Mouse (Mus musculus): ENCODE measurements around the gene Prrt1.

Prrt1 gene

GRCm38 (mm10) chr17:34599891-34600290 lies 29.4 kb upstream of the Prrt1 start:
- no peak for DNase-seq

- no peak for DNase-seq
Observed at GRCm38 (mm10) chr17:34601796-34602195, 27.5 kb upstream of the Prrt1 start.

- DNase-seq, result peak; percentile 99
Observed at GRCm38 (mm10) chr17:34603375-34604060, 25.8 kb upstream of the Prrt1 start, which contains the start of gene Rnf5. Gene Rnf5 (minus strand): TSS chr17:34603690.

GRCm38 (mm10) chr17:34604061-34604508 lies 25.2 kb upstream of the Prrt1 start, which contains the start of gene Agpat1:
Gene Agpat1 (plus strand): TSS chr17:34604262.
- DNase-seq, result peak; percentile 100

- DNase-seq, result no peak
Observed at GRCm38 (mm10) chr17:34604511-34605237, 24.7 kb upstream of the Prrt1 start.

- peak; percentile 96 for DNase-seq
Observed at GRCm38 (mm10) chr17:34605609-34606008, 23.7 kb upstream of the Prrt1 start.

- no peak for DNase-seq
Observed at GRCm38 (mm10) chr17:34606186-34607039, 22.9 kb upstream of the Prrt1 start.

- no peak for DNase-seq
Observed at GRCm38 (mm10) chr17:34607997-34608396, 21.3 kb upstream of the Prrt1 start.

- DNase-seq, result no peak
Observed at GRCm38 (mm10) chr17:34611050-34611449, 18.3 kb upstream of the Prrt1 start.

GRCm38 (mm10) chr17:34613054-34613645 lies 16.2 kb upstream of the Prrt1 start:
- DNase-seq, result no peak

GRCm38 (mm10) chr17:34613830-34614229 lies 15.5 kb upstream of the Prrt1 start:
- no peak for DNase-seq

GRCm38 (mm10) chr17:34615871-34616270 lies 13.5 kb upstream of the Prrt1 start, which contains the start of gene Egfl8:
Gene Egfl8 (minus strand): TSS chr17:34615971.
- DNase-seq, result no peak

- peak; percentile 73 for DNase-seq
Observed at GRCm38 (mm10) chr17:34618999-34619398, 10.3 kb upstream of the Prrt1 start.

GRCm38 (mm10) chr17:34621006-34621405 lies 8.3 kb upstream of the Prrt1 start:
- no peak for DNase-seq

- no peak for DNase-seq
Observed at GRCm38 (mm10) chr17:34623161-34623560, 6.2 kb upstream of the Prrt1 start.

GRCm38 (mm10) chr17:34624981-34625380 lies 4.4 kb upstream of the Prrt1 start:
- DNase-seq, result no peak

GRCm38 (mm10) chr17:34626062-34626772 lies 3.1 kb upstream of the Prrt1 start:
- DNase-seq, result no peak

GRCm38 (mm10) chr17:34626773-34627092 lies 2.6 kb upstream of the Prrt1 start:
- peak; percentile 82 for DNase-seq

GRCm38 (mm10) chr17:34627093-34627942 lies 2.0 kb upstream of the Prrt1 start:
- DNase-seq, result peak; percentile 93

GRCm38 (mm10) chr17:34627943-34628643 lies 1.2 kb upstream of the Prrt1 start, which contains the start of gene Ppt2:
Gene Ppt2 (minus strand): TSS chr17:34628510.
- DNase-seq, result no peak

- DNase-seq, result no peak
Observed at GRCm38 (mm10) chr17:34628644-34628967, 727 bp upstream of the Prrt1 start.

Data from embryo, embryonic 11 days (tissue).